Mouse (Mus musculus) hindbrain, embryonic 11.5 days (tissue): ENCODE data around the gene Triobp. TPM values are rescaled to one million over a fixed set of nuclear protein-coding genes. Genes with fewer than 3 reads are reported as not detected.

Experiments used
- ATAC-seq: fragments of 200-750 bp; cut with Nextera tagmentation; 2 replicates; pipeline ENCODE4 v1.8.0; 2017; ENCODE audit warnings: mild to moderate bottlenecking, moderate TSS enrichment, moderate library complexity; ENCODE audit not compliant: low FRiP score
- DNase-seq: peaks from one replicate; pipeline ENCODE4 v3.0.0-alpha.2; 2015; ENCODE audit warnings: low spot score
- H3K27ac ChIP-seq: fragments of 300-500 bp; sonication (generic); 2 replicates; pipeline ENCODE4 v1.5.1; 2014; ENCODE audit warnings: mild to moderate bottlenecking, low read depth, low read length
- H3K27me3 ChIP-seq: fragments of 300-500 bp; sonication (generic); 2 replicates; pipeline ENCODE4 v1.6.1; 2014; ENCODE audit warnings: mild to moderate bottlenecking, low read length, moderate library complexity, mixed read lengths; ENCODE audit not compliant: control insufficient read depth, insufficient read depth
- H3K36me3 ChIP-seq: fragments of 300-500 bp; sonication (generic); 2 replicates; pipeline ENCODE4 v1.6.1; 2014; ENCODE audit warnings: mild to moderate bottlenecking, low read length, moderate library complexity, mixed read lengths; ENCODE audit not compliant: control insufficient read depth, insufficient read depth
- H3K4me1 ChIP-seq: fragments of 300-500 bp; sonication (generic); replicated peaks from 2 replicates; pipeline ENCODE4 v1.6.1; 2014; ENCODE audit warnings: low read length, mixed read lengths; ENCODE audit not compliant: control insufficient read depth, insufficient read depth
- H3K4me2 ChIP-seq: fragments of 300-500 bp; sonication (generic); replicated peaks from 2 replicates; pipeline ENCODE4 v1.6.1; 2014; ENCODE audit warnings: mild to moderate bottlenecking, low read depth, low read length
- H3K4me3 ChIP-seq: fragments of 300-500 bp; sonication (generic); 2 replicates; pipeline ENCODE4 v1.5.1; 2014; ENCODE audit warnings: low read depth, low read length
- H3K9ac ChIP-seq: fragments of 300-500 bp; sonication (generic); 2 replicates; pipeline ENCODE4 v1.6.1; 2014; ENCODE audit warnings: low read depth, low read length
- H3K9me3 ChIP-seq: fragments of 300-500 bp; sonication (generic); 2 replicates; pipeline ENCODE4 v1.6.1; 2016; ENCODE audit warnings: low read length; ENCODE audit not compliant: control insufficient read depth
- WGBS: fragments of 180-500 bp; shearing (Covaris S2); extraction: QIAGEN DNeasy Blood & Tissue Kit; methylation state at CpG from one replicate; pipeline ENCODE4 v1.1.7; 2014; 5-methylcytosine and 5-hydroxymethylcytosine counted together
- polyA plus RNA-seq: library from polyadenylated mRNA; unstranded; fragments of >200 nt; fragmentation: Nextera tagmentation; extraction: Ambion mirVana; gene quantifications from 2 replicates; pipeline ENCODE4 v1.2.1, GENCODE M21; 2014

Gene Triobp
- polyA plus RNA-seq, 1 experiment from 2014 or later = 45.4 TPM

DNA sequence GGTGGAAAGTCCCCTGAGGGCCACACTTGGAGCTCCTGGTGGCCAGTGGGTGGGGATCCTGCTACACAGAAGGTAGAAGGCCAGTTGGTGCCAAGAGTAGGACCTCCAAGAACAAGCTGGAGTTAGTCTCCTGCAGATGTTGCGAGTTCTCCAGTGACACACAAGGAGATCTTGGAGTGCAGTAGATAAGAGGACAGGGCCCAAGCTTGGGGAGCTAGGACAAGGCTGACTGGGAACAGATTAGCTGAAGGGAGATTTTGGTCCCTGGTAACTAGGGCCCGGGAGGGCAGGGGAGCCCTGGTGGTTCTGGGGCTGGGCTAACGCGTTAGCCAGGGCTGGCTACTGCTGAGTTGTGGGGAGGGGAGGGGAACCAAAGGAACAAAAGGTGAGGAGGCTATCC lies 48.4 kb downstream of the Triobp start:
- Histone ChIP-seq H3K9me3 (no peaks in the 10 kb centered on the region), H3K4me1 (no peaks in the 10 kb centered on the region), H3K27ac (no peak overlapping the region), H3K27me3 (no peaks in the 10 kb centered on the region), H3K4me2 (no peak overlapping the region), H3K9ac (no peak overlapping the region), H3K36me3 (peaks cover 18% of the 10 kb centered on the region), H3K4me3 (no peak overlapping the region)
- no peak for ATAC-seq
- 91% methylated on average over 4 of the region's 4 CpGs for WGBS
- DNase-seq = no peak

GRCm38 (mm10) chr15:78996663-78997062 lies 49.1 kb downstream of the Triobp start:
- WGBS = 87% methylated on average over 3 of the region's 3 CpGs
- H3K4me2 ChIP-seq = no peak overlapping the region
- ATAC-seq = no peak

GRCm38 (mm10) chr15:78998348-78998747 lies 50.8 kb downstream of the Triobp start:
- Histone ChIP-seq H3K4me1 (no peaks in the 10 kb centered on the region), H3K4me2 (no peak overlapping the region), H3K36me3 (peaks cover 11% of the 10 kb centered on the region; the same call in 1 of the 2 replicates), H3K27me3 (no peaks in the 10 kb centered on the region), H3K4me3 (no peak overlapping the region), H3K9ac (no peak overlapping the region), H3K9me3 (no peaks in the 10 kb centered on the region), H3K27ac (no peak overlapping the region)
- ATAC-seq (no peak), DNase-seq (no peak)
- 67% methylated on average over 8 of the region's 8 CpGs for WGBS

More at GRCm38 (mm10) chr15:78996663-78997062, 49.1 kb downstream of the Triobp start:
- no peaks in the 10 kb centered on the region for H3K4me1 ChIP-seq
- no peaks in the 10 kb centered on the region for H3K27me3 ChIP-seq
- no peak overlapping the region for H3K4me3 ChIP-seq
- DNase-seq = no peak
- no peak overlapping the region for H3K27ac ChIP-seq
- no peaks in the 10 kb centered on the region for H3K9me3 ChIP-seq
- H3K9ac ChIP-seq = no peak overlapping the region
- H3K36me3 ChIP-seq = peaks cover 14% of the 10 kb centered on the region; the same call in 1 of the 2 replicates

- Histone ChIP-seq H3K9me3 (no peaks in the 10 kb centered on the region), H3K4me3 (no peak overlapping the region), H3K9ac (no peak overlapping the region), H3K27ac (no peak overlapping the region), H3K4me2 (no peak overlapping the region), H3K4me1 (no peaks in the 10 kb centered on the region), H3K27me3 (no peaks in the 10 kb centered on the region), H3K36me3 (peaks cover 4% of the 10 kb centered on the region; the same call in 1 of the 2 replicates)
- WGBS = 88% methylated on average over 11 of the region's 11 CpGs
- no peak for DNase-seq
- no peak for ATAC-seq
Measured at GRCm38 (mm10) chr15:78999586-78999985, 52.1 kb downstream of the Triobp start.

DNA sequence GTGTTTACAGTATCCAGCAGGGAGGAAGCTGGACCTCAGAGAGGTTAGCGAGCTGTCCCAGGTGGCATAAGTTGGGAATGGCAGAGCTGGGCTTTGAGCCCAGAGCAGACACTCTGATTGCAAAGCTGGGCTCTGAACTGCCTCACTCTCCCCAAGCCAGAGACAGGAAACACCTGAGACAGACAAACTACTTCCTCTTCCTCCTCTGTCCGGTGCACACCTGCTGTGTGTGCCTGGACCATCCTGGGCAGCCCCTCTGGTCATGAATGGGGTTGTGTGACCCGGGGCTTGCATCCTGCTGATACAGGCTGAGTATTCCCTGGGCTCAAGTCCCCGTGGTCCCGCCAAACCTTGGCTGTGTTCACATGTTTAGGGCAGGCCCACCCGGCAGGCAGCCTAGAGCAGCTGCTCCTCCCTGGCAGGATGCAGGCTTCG lies 52.9 kb downstream of the Triobp start:
- no peak overlapping the region for H3K4me2 ChIP-seq
- ATAC-seq = no peak
- no peak for DNase-seq
- no peak overlapping the region for H3K27ac ChIP-seq
- no peaks in the 10 kb centered on the region for H3K27me3 ChIP-seq
- H3K4me3 ChIP-seq = no peak overlapping the region
- no peaks in the 10 kb centered on the region for H3K4me1 ChIP-seq
- H3K36me3 ChIP-seq = 0 out of 2 replicates have a peak, but pooled peaks cover 4% of the 10 kb centered on the region
- no peak overlapping the region for H3K9ac ChIP-seq
- 84% methylated on average over 7 of the region's 7 CpGs for WGBS
- H3K9me3 ChIP-seq = no peaks in the 10 kb centered on the region

GRCm38 (mm10) chr15:79001559-79001958 lies 54.0 kb downstream of the Triobp start:
- H3K9me3 ChIP-seq = no peaks in the 10 kb centered on the region
- H3K27ac ChIP-seq = no peak overlapping the region
- 91% methylated on average over 5 of the region's 5 CpGs for WGBS
- no peak overlapping the region for H3K4me3 ChIP-seq
- ATAC-seq (no peak), DNase-seq (no peak)
- H3K4me1 ChIP-seq = no peaks in the 10 kb centered on the region
- no peaks in the 10 kb centered on the region for H3K27me3 ChIP-seq
- H3K36me3 ChIP-seq = 0 out of 2 replicates have a peak, but pooled peaks cover 7% of the 10 kb centered on the region
- no peak overlapping the region for H3K4me2 ChIP-seq
- H3K9ac ChIP-seq = no peak overlapping the region

DNA sequence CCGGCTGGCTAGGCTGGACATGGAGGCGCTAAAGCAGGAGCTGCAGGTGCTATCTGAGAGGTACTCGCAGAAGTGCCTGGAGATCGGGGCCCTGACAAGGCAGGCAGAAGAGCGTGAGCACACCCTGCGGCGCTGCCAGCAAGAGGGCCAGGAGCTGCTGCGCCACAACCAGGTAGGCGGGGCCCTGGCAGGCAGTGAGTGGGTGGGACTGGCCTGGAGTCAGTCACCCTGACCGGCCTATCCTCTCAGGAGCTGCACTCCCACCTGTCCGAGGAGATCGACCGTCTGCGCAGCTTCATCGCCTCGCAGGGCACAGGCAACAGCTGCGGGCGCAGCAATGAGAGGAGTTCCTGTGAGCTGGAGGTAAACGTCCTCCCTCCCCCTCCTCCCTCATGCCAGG lies 54.5 kb downstream of the Triobp start:
- no peak overlapping the region for H3K4me2 ChIP-seq
- no peak overlapping the region for H3K27ac ChIP-seq
- no peaks in the 10 kb centered on the region for H3K9me3 ChIP-seq
- H3K4me3 ChIP-seq = no peak overlapping the region
- H3K27me3 ChIP-seq = no peaks in the 10 kb centered on the region
- 0 out of 2 replicates have a peak, but pooled peaks cover 7% of the 10 kb centered on the region for H3K36me3 ChIP-seq
- ATAC-seq (no peak), DNase-seq (no peak)
- no peaks in the 10 kb centered on the region for H3K4me1 ChIP-seq
- WGBS = 52% methylated on average over 19 of the region's 19 CpGs
- H3K9ac ChIP-seq = no peak overlapping the region

GRCm38 (mm10) chr15:79003079-79003478 lies 55.6 kb downstream of the Triobp start:
- H3K27ac ChIP-seq = no peak overlapping the region
- no peaks in the 10 kb centered on the region for H3K9me3 ChIP-seq
- 88% methylated on average over 3 of the region's 3 CpGs for WGBS
- 0 out of 2 replicates have a peak, but pooled peaks cover 7% of the 10 kb centered on the region for H3K36me3 ChIP-seq
- no peak for ATAC-seq
- H3K4me2 ChIP-seq = no peak overlapping the region
- no peak overlapping the region for H3K4me3 ChIP-seq
- no peak for DNase-seq
- H3K27me3 ChIP-seq = no peaks in the 10 kb centered on the region
- H3K4me1 ChIP-seq = no peaks in the 10 kb centered on the region
- no peak overlapping the region for H3K9ac ChIP-seq

- H3K4me3 ChIP-seq = no peak overlapping the region
- no peaks in the 10 kb centered on the region for H3K9me3 ChIP-seq
- DNase-seq = no peak
- H3K27me3 ChIP-seq = no peaks in the 10 kb centered on the region
- ATAC-seq = no peak
- WGBS = 83% methylated on average over 9 of the region's 9 CpGs
- H3K9ac ChIP-seq = no peak overlapping the region
- H3K27ac ChIP-seq = no peak overlapping the region
- 0 out of 2 replicates have a peak, but pooled peaks cover 5% of the 10 kb centered on the region for H3K36me3 ChIP-seq
- H3K4me2 ChIP-seq = no peak overlapping the region
- 0 out of 2 replicates have a peak, but pooled peaks cover 3% of the 10 kb centered on the region for H3K4me1 ChIP-seq
Measured at GRCm38 (mm10) chr15:79005581-79005980, 58.1 kb downstream of the Triobp start.
